Mouse (Mus musculus) bone marrow, adult 2 months (tissue): Measurements from ENCODE around the gene Mfsd6. TPM values are rescaled to one million over a fixed set of nuclear protein-coding genes. Genes with fewer than 3 reads are reported as not detected.

Source experiments
- H3K27ac ChIP-seq: fragments of 200-500 bp; 2 replicates; pipeline ENCODE4 v1.5.1; 2012; ENCODE audit warnings: low read depth, mild to moderate bottlenecking, control low read depth, inconsistent platforms, low read length; ENCODE audit not compliant: control insufficient read depth, poor library complexity, insufficient read depth
- H3K4me1 ChIP-seq: fragments of 200-500 bp; 2 replicates; pipeline ENCODE4 v1.6.1; 2011; ENCODE audit warnings: low read length; ENCODE audit not compliant: control insufficient read depth, insufficient read depth
- H3K4me3 ChIP-seq: fragments of 200-500 bp; replicated peaks from 2 replicates; pipeline ENCODE3; 2011; ENCODE audit warnings: mild to moderate bottlenecking, low read depth, low read length, control low read depth; ENCODE audit not compliant: control insufficient read depth
- CTCF ChIP-seq: fragments of 200-500 bp; IDR thresholded peaks from 2 replicates; pipeline ENCODE4 v1.5.1; 2011; ENCODE audit warnings: low read length, control low read depth; ENCODE audit not compliant: control insufficient read depth, insufficient read depth
- POLR2A ChIP-seq: fragments of 200-500 bp; IDR thresholded peaks from 2 replicates; pipeline ENCODE4 v1.6.1; 2011; ENCODE audit warnings: low read depth, mild to moderate bottlenecking, control low read depth, low read length, borderline replicate concordance; ENCODE audit not compliant: control insufficient read depth
- WGBS: fragments of 180-500 bp; shearing (Covaris S2); methylation state at CpG from one replicate; pipeline ENCODE4 v1.1.7; 2018; 5-methylcytosine and 5-hydroxymethylcytosine counted together
- polyA plus RNA-seq: library from polyadenylated mRNA; stranded (reverse); fragments of >200 nt; gene quantifications from 2 replicates; pipeline ENCODE4 v1.2.4, GENCODE M21; 2011; ENCODE audit warnings: low replicate concordance; ENCODE audit not compliant: missing spikeins, insufficient read depth, insufficient read length

The Mfsd6 gene
- polyA plus RNA-seq, 1 experiment, result 8.3 TPM

GRCm38 (mm10) chr1:52660278-52660677 is 67.0 kb downstream of the Mfsd6 start:
- WGBS, result 78% methylated on average over 2 of the region's 2 CpGs
- TF ChIP-seq POLR2A, result no peak
- no peak for TF ChIP-seq CTCF
- Histone ChIP-seq H3K4me1 (peaks cover under 1% of the 10 kb centered on the region; the same call in 1 of the 2 replicates), H3K27ac (no peak overlapping the region), H3K4me3 (no peak overlapping the region)

GRCm38 (mm10) chr1:52658160-52658559 is 69.1 kb downstream of the Mfsd6 start:
- Histone ChIP-seq H3K4me1 (peaks cover 4% of the 10 kb centered on the region), H3K4me3 (no peak overlapping the region), H3K27ac (no peak overlapping the region)
- 89% methylated on average over 7 of the region's 7 CpGs for WGBS
- TF ChIP-seq POLR2A (no peak), CTCF (no peak)

DNA sequence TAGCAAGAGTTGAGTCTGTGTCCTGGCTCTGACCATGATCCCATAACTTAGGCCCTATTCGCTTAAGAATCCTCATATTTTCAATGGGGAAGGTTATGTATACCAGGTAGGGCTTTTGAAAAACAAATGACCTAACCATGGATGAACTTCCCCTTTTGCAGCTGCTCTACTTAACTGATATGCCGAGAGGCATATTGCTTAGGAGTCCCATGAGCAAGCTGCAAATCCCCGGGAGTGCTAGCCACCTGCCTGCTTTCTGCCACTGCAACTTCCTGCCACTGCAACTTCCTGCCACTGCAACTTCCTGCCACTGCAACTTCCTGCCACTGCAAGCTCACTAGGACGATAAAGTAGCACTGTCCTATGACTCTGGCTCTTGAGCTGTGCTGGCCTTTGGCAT is 72.1 kb downstream of the Mfsd6 start:
- 14% methylated on average over 4 of the region's 4 CpGs for whole genome bisulfite sequencing
- no peak overlapping the region for H3K4me3 ChIP-seq
- TF ChIP-seq CTCF (no peak), POLR2A (no peak)
- peak overlapping the region; percentile 88; the same call in 1 of the 2 replicates for H3K27ac ChIP-seq
- peaks cover 8% of the 10 kb centered on the region for H3K4me1 ChIP-seq

GRCm38 (mm10) chr1:52653366-52653765 is 73.9 kb downstream of the Mfsd6 start:
- Histone ChIP-seq H3K4me1 (peaks cover 8% of the 10 kb centered on the region), H3K4me3 (no peak overlapping the region), H3K27ac (no peak overlapping the region)
- no peak for TF ChIP-seq POLR2A
- 13% methylated on average over 1 of the region's 1 CpGs for WGBS

DNA sequence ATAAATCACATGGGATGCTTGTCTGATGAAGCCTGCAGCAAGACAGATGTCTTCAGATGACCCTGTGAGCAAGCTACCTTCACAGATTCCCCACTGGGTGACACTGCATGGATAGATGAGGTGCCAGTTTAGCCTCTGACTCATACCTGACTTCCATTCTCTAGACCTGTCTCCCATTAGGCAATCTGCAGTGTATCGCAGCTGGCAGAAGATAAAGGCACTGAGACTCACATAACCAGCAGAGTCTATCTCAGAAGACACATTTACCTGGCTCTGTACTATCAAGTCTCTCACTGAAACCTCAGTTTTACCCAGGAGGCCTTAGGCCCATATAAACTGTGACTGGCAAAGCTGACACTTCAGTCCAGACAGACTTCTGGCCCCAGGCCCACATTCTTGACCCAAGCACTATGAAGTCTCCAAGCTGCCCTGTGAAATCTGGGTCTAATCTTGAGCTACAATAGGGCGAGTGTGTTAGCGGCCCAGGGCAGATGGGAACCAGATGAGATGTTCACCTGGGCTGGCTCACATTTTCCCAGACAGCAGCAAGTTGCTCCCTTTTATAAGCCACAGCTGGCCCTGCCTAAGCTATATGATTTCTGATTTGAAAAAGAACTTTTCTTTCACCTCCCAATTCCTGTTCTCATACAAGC is 74.5 kb downstream of the Mfsd6 start:
- 74% methylated on average over 3 of the region's 3 CpGs for WGBS
- Histone ChIP-seq H3K4me3 (no peak overlapping the region), H3K4me1 (peaks cover 8% of the 10 kb centered on the region), H3K27ac (peak overlapping the region; percentile 54; the same call in 1 of the 2 replicates)
- no peak for TF ChIP-seq CTCF
- TF ChIP-seq POLR2A, result no peak

- TF ChIP-seq CTCF (no peak), POLR2A (no peak)
- WGBS, result 75% methylated on average over 5 of the region's 5 CpGs
- H3K4me3 ChIP-seq, result no peak overlapping the region
- H3K27ac ChIP-seq, result no peak overlapping the region
- H3K4me1 ChIP-seq, result peaks cover 6% of the 10 kb centered on the region
Measured at GRCm38 (mm10) chr1:52650066-52650465, 77.2 kb downstream of the Mfsd6 start.

DNA sequence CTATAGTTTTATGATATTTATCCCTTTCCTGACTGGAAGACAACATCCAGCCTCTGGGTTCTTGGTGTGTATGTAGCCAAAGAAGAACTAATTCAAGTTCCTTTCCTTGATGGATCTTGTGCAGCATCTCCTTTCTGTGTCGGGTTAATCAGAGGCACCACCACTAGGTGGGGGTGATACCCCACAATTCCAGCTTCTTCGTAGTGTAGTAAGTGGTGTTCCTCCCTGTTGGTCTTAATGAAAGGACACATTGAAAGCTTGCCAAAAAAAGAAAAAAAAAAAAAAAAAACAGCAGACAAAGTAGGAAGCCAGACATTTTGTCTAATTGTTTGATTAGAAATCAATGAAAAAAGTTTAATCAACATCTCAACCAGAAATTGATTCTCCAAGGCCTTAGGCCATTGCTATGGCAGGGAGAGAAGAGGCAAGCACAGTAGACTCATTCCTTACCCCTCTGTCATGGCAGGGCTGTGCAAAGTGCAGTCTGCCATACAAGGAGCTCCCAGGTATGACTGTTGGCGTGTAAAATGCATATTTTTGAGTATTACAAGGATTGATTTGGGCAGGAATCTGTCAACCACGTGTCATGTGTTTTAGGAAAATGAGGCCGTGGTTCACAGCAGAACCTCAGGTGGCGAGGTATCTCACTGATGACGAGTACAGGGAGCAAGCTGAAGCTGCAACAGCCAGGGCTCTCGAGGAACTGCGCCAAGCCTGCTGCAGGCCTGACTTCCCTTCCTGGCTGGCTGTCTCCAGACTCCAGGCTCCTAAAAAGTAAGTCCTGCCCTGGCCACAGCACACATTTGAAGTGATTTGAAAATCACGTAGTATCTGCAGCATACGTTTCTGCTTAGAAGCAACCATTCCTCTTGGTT is 78.9 kb downstream of the Mfsd6 start:
- no peak overlapping the region for H3K27ac ChIP-seq
- WGBS, result 68% methylated on average over 11 of the region's 11 CpGs
- peak; percentile 60 for TF ChIP-seq CTCF
- no peak for TF ChIP-seq POLR2A

DNA sequence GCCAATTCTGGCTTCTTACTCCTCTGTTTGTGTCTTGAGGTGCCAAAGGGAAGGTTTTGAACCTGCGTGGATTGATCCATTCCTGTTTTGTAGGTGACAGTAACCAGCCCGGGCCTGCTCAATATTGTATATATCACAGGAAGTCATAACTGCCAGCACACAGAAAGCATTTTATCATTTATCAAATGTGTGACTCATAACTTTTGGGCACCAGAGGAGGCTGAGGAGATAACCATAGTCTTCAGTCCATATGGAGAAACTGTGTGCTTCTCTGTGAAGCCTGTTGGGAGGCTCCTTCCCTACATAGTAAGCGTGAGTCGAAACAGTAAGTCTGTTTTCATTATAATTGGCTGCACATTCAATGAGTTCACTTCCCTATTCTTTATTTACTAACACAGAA is 86.5 kb downstream of the Mfsd6 start:
- no peak for TF ChIP-seq CTCF
- no peak for TF ChIP-seq POLR2A
- Histone ChIP-seq H3K4me1 (no peaks in the 10 kb centered on the region), H3K27ac (no peak overlapping the region), H3K4me3 (no peak overlapping the region)
- WGBS, result 69% methylated on average over 4 of the region's 4 CpGs

More for the DNA sequence above, 78.9 kb downstream of the Mfsd6 start:
- Histone ChIP-seq H3K4me3 (no peak overlapping the region), H3K4me1 (peaks cover 4% of the 10 kb centered on the region)

GRCm38 (mm10) chr1:52640266-52640665 is 87.0 kb downstream of the Mfsd6 start:
- H3K4me1 ChIP-seq, result no peaks in the 10 kb centered on the region
- H3K27ac ChIP-seq, result no peak overlapping the region
- no peak for TF ChIP-seq POLR2A
- no peak for TF ChIP-seq CTCF
- H3K4me3 ChIP-seq, result no peak overlapping the region
- WGBS, result 82% methylated on average over 6 of the region's 6 CpGs
